Mouse (Mus musculus): ENCODE data around the gene Hpd.
A peak's percentile ranks its signal among the peaks of the same experiment; 100 is the strongest.

Gene Hpd

DNA sequence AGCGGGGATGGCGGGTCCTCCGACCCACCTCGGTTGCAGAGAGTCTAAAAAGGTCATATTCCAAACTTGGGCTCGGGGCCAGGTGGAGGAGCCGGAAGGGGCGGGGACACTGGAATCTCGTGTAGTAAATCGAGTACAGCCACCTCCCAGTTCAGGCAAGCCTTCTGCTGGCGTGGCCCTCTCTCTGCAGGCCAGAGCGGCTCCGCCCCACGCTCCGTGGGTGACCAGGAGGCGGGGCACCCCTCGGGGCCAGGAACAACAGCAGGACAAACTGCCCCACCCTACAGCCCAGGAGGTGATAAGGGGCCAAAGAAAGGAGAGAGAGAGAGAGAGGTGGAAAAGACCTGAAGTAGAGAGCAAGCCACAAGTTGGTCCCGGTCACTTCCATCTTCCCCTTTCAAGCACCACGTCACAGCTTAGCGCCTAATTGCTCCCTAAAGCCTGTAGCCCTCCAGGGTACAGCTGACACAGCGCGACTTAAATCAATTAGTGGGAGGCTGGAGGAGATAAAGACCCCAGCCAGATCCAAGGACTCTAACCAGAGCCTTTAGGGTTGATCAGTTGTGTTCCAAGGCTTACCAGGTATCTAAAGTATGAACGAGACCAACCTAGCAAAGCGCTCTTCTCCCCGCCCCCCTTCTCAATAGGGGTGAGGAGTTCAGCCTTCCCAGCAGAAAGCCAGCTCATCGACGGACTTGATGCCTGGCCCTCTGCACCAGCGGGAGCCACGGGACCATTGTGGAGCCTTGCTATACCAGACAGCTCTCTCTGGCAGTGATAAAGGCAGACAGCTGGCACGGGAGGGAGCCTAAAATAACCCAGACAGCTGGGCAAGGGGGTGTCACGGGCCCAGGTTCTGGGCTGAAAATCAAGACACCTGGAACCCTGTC, 46.8 kb downstream of the Hpd start:
- DNase-seq (ENCODE audit: low read depth, low spot score) = no peak

DNA sequence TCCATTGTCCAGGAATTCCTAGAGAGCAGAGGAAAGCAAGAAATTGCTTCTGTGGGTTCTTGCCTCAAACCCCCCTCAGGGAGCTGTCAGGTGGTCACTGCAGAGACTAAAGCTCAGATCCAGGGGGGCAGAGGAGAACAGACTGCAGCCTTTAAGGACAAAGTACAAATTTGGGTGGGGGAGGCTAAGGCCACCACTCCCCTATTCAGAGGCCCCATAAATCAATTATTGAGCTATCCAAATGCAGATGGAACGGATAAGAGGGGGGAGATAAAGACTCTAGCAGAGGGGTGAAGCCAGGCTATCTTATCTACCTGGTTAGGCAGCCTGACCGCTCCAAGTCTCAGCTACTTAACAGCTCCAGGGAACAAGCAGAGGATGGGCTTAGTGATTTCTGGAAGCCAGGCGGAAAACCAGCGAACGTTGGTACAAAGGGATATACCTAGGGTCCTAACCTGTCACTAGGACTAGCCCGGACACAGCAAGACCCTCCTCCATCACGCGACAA, 47.6 kb downstream of the Hpd start:
- no peak for DNase-seq (ENCODE audit: low read depth, low spot score)

DNA sequence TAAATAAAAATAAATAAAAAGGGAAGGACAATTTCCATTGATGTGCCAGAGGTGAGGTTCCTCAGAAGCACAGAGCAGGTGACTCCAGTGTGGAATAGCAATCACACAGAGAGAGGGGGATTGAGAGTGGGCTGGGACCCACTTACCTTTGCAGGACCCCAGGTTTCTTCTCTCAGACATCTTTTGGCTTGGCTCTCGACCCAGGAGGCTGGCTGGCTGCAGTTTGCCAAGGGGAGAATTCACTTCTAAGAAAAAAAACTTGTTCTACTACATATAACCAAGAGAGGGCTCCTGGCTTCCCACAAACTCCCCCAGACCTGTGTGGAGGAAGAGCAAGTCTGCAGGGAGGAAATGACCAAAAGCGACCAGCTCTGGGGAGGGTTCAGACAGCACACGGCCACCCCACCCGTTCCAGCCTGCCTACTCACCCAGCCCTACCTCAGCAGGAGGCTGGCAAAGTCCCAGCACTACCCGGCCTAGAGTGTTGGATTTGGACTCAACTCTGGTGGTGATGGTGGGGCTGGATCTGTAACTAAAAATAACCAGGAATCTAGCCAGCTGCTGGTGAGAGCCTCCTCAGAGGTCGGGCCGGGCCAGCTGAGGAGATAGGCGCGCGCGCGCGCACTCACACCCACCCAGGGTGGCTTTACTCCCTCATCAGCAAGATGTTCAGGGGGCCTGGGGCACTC, 48.2 kb downstream of the Hpd start:
- no peak for DNase-seq (ENCODE audit: low read depth, low spot score)

DNA sequence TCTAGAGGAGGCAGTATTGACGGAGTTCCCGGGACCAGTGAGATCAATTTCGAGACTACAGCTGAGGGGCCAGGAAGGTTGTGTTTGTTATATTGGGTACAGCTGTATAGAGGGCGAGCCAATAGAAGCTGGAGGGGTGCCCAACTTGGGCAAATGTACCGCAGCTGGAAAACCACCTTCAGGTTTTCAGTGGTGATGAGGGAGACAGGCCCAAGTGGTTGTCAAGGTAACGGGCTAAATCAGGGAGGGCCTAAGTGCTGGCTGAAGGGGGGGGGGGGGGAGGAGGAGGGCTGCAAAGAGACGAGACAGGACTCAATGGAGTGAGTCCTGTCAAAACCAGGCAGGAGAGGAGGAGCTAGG, 48.8 kb downstream of the Hpd start:
- no peak for DNase-seq (ENCODE audit: low read depth, low spot score)

DNA sequence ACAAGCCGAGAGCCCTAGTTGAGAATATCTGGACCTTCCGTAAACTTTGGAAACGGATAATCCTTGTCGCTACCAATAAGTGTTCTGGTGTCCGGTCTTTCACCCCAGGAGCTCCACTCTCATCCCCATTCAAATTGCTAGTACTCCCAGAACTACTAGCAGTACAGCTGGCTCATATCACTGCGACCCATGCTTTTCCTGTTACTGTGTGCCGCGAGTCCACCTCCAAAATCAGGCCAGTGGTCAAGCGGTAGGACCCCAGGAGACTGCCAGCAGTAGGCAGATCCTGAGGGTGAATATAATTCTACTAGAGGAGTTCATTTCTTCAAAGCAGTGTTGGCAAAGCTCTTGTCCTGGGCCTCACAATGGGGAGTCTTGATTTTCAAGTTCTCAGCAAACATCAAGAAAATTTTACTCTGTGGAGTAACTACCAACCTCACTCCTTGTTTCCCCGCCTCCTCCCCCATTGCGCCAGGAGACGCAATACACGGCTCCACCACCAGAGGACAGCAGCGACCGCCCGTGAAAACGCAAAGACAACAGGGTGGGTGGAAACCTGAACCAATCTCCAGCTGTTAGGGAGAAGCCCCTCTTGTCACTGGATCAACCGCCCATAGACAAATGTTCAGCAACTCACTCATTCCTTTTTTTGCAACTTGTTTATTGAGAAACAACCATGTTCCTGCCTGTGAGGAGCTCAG, 49.3 kb downstream of the Hpd start:
- DNase-seq (ENCODE audit: low read depth, low spot score) = peak; percentile 84

DNA sequence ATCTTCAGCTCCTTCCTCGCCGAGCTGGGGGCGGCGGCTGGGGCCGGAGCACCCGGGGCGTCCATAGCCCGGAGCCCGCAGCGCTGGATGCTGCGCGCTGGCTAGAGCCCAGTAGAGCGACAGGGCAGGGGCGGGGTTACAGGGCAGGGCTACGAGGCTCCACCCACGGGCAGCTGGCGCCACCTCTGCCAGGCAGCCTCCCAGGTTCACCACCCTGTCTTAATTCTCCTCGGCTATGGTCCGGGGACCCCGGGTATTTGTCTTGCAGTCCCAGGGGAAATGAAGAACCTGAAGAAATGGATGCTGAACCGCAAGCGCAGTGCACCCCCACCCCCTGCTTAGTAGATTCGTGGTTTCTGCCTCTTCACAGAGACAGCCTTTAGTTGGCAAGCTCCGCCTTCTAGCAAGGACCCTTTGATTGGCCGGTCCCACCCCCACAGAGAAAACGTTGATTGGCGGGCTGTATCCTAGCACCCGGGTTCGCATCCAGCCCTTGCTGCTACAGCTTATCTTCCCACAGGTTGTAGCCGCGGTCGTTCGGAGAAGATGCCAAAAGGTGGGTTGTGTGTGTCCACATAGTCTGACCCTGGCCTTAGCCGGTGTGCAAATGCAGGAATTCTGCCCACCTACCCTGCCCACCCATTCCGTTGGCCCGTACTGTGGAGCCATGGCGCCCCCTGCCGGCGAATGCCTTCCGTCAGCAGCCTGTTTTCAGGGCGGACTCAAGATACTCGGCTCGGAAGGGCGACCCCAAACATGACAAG, 50.0 kb downstream of the Hpd start, which contains the start of gene Rhof:
Gene Rhof (minus strand): TSS at position 385 of the 764 bp plus-strand sequence.
- DNase-seq (ENCODE audit: low read depth, low spot score) = no peak

DNA sequence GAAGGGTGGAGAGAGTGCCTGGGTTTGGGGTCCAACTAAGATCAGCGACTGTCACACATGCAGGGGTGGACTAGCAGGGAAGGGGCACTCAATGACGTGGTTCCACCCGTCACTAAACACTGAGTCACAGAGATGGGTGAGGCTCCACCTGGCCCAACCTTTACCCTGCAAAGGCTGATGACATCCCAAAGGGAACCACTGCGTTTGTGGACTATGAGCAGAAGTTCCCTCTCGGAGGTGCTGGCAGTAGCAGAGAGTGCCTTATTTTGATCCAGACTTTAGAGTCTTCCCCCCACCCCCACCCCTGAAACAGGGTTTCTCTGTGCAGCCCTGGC, 51.7 kb downstream of the Hpd start:
- DNase-seq (ENCODE audit: low read depth, low spot score) = no peak

DNA sequence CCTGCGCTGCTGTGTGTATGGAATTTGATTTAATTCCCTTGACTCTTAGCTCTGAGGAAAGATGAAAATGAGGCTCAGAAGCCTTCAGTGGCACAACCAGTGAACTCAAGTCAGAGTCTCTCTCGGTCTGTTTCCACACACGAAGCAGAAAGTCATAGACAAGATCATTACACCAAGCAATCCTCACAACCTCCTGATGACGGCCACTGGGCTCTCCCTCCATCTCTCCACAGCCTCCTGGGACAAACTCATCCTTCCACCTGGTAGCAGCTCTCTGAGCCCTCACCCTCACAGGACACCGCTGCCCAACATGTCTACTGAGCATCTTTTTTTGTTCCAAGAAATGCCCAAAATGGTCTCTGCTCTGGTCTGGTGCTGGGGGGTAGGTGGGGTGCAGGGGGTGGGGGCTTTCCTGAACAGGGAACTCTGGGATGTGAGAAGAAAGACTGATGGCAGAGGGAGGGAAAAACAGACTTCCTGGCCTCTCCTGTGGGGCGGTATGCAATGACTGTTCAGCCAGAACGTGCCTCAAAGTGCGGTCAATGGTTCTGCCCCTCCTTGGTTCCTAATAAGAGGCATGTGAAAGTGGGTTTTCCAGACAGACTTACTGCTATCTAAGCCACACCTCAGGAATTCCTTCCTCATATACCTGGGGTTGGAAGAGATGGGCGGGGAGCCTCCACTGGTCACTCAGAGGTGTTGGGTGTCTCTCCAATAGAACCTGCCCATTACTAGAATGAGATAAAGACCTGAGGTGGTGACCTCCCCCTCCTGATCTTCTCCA, 52.3 kb downstream of the Hpd start:
- no peak for DNase-seq (ENCODE audit: low read depth, low spot score)

DNA sequence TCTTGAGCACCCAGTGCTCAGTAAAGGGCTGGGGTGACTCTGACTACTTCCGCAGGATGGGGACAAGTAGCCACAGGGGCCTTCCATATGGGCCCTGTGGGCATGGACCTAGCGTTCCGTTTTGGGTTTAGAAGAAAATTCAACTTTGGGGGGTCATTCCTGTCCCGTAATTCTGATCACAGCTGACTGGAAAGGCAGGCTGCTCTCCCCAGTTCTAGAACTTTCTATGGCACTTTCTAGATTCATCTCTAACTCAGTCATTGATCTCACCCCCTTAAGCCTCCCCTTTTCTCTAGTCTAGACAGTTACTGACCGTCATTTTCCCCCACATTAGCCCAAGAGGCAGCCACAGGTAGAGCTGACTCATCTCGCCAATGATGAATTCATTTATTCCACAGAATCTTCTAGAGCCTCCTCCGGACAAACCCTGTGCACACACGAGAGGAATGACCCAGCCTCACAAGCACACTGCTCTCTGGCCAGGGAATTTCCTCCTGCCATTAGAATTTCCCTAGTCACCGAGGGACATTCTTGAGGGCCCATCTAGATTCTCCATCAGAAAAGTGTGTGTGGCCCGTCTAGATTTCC, 53.3 kb downstream of the Hpd start:
- DNase-seq (ENCODE audit: low read depth, low spot score) = no peak

DNA sequence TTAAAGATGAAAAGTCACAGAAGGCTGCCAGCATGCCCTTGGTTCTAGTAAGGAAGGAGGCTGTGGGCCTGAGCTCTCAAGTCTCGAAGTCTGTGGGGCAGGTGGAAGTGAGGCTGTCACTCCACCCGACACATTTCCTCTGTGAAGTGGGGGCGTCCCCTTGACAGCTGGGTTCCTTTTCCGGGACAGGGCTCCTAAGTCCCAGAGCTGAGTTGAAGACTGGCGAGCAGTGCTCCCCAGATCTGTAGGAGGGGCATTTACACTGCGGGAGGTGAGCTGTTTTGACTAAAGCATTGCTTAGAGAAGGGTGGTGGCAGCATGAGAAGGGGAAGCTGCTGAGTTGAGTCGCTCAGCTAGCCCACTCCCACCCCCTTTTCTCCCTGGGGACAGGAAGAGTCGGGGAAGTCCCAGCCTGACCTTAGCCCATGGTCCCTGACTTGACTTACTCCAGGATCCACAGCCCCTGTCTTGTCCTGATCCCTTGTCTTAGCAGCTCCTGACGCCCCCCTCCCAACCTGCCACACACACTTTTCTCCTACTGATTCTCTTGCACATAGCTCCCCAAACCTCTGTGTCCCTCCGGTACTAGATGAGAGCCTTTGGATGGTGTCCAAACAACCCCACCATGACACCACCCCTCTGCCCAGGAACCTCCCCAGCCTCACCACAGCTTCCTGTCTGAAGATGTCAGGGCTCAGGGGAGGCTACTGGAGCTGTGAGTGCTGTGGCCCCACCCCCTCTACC, 53.9 kb downstream of the Hpd start:
- DNase-seq (ENCODE audit: low read depth, low spot score) = no peak

DNA sequence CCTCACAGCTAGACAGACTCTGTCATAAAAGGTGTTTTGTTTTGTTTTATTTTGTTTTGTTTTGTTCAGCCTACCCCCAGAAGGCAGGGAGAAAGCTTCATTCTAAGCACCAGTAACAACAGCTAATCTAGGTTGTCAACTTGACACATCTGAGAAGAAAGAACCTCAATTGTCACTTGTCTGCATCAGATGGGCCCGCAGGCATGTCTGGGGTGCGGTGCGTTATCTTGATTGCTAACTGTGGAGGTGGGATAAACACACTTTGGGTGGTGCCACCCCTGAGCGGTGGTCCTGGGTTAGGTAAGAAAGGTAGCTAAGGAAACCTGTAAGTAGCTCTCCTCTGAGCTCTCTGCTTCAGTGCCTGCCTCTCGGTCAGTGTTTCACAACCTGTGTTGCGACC, 55.5 kb downstream of the Hpd start:
- no peak for DNase-seq (ENCODE audit: low read depth, low spot score)

DNA sequence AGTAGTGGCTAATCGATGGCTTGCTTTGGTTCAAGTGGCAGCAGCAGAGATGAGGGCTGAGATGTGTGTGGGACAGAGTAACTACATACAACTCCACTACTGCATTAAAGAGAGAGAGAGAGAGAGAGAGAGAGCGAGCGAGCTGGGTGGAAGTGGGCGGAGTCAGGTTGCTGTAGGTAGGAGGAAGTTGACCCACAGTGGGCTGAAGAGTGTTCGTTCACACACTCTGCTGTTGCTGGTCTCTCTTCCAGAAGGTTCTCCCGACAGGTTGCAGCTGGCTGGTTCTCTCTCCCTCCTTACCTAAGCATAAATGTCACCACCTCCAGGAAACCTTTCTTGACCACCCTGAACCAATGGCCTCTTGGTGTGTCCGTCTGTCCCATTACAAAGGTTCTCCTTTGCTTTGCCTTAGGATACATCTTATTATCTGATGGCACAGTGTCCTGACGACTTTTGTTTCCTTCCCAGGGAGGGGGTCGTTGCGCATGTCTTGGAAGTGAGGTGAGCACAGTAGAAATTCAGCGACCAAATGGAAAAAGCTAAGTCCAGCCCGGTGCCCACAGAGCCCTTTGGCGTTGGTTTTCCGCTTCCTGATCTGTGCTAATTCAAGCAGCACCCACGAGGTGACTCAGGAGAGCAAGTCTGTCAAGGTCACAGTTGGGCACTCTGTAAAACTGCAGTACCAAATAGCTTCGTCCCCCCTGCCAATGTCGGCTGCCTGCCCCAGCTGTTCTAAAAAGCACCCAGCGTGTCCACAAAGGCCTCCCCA, 56.7 kb downstream of the Hpd start:
- no peak for DNase-seq (ENCODE audit: low read depth, low spot score)

DNA sequence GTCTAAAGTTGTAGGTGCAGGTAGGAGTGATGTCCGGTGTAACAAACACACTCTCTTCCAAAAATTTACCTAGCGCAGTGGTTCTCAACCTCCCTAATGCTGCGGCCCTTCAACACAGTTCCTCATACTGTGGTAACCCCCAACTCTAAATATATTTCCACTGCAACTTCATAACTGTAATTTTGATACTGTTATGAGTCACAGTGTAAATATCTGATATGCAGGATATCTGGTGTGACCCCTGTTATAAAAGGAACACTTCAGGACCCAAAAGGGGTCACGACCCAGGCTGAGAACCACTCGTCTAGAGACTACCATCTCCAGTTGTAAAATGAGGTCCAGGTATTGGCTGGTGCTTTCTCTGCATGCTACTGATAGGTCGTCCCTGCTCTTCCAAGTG, 57.4 kb downstream of the Hpd start:
- DNase-seq (ENCODE audit: low read depth, low spot score) = no peak

DNA sequence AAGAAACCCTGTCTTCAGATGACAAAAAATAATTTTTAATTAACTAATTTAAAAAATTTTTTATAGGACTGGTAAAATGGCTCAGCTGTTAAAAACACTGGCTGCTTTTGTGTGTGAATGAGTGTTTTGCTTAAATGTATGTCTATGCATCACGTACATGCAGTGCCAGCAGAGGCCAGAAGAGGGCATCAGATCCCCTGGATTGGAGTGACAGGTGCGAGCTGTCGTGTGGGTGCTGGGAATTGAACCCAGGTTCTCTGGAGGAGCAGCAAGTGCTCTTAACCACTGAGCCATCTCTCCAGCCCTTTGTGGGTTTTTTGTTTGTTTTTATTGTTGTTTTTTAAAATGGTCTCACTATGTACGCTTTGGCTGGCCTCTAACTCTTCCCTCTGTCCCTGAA, 60.3 kb downstream of the Hpd start:
- DNase-seq (ENCODE audit: low read depth, low spot score) = no peak
